ENCODE assay signal across 28 mouse cellular contexts in genomic region chr9:86658347-86658746, GRCm38 (mm10). TPM values are rescaled to one million over a fixed set of nuclear protein-coding genes. Genes with fewer than 3 reads are reported as not detected.
DNase-seq lines count a peak whose midpoint lies in the region; ATAC-seq lines count a peak whose summit lies in the region.
"Had no signal": no experiment of that assay in that cellular context is flagged by ENCODE, and none has a peak within 500 bp of the region (broad histone marks: within the 10 kb centered on the region; RNA-seq: fewer than 3 reads in every experiment).

No protein-coding gene starts in this region.

- H3K4me2 ChIP-seq in neural tube, embryonic 15.5 days, result no peak overlapping the region
- H3K4me2 ChIP-seq in limb, embryonic 12.5 days, result no peak overlapping the region
- H3K4me2 ChIP-seq: embryonic facial prominence, embryonic 13.5 days; forebrain, embryonic 12.5 days; heart, embryonic 12.5 days; hindbrain, embryonic 12.5 days; limb, embryonic 15.5 days; liver, embryonic 15.5 days; midbrain, embryonic 15.5 days had no signal

- H3K4me1 ChIP-seq in neural tube, embryonic 15.5 days, result no peaks in the 10 kb centered on the region
- H3K4me1 ChIP-seq in limb, embryonic 12.5 days (replicated peaks), result peaks cover 4% of the 10 kb centered on the region
- H3K4me1 ChIP-seq: embryonic facial prominence, embryonic 13.5 days; forebrain, embryonic 12.5 days; heart, embryonic 12.5 days; hindbrain, embryonic 12.5 days; limb, embryonic 15.5 days; liver, embryonic 15.5 days; midbrain, embryonic 15.5 days had no signal

- no peak for ATAC-seq in neural tube, embryonic 15.5 days (ENCODE audit: low FRiP score)
- ATAC-seq in limb, embryonic 12.5 days (ENCODE audit: insufficient number of reproducible peaks, insufficient read depth, low FRiP score, low TSS enrichment, low read depth), result peak; percentile 68; the same call in 1 of the 2 replicates
- ATAC-seq: midbrain, embryonic 15.5 days had no signal

- no peaks in the 10 kb centered on the region for H3K36me3 ChIP-seq in neural tube, embryonic 15.5 days
- H3K36me3 ChIP-seq in limb, embryonic 12.5 days, result no peaks in the 10 kb centered on the region
- H3K36me3 ChIP-seq: embryonic facial prominence, embryonic 13.5 days; forebrain, embryonic 12.5 days; heart, embryonic 12.5 days; hindbrain, embryonic 12.5 days; limb, embryonic 15.5 days; liver, embryonic 15.5 days; midbrain, embryonic 15.5 days had no signal

- no peaks in the 10 kb centered on the region for H3K9me3 ChIP-seq in neural tube, embryonic 15.5 days (replicated peaks)
- H3K9me3 ChIP-seq in limb, embryonic 12.5 days, result 0 out of 2 replicates have a peak, but pooled peaks cover 2% of the 10 kb centered on the region
- H3K9me3 ChIP-seq: heart, embryonic 12.5 days; limb, embryonic 15.5 days; liver, embryonic 15.5 days; midbrain, embryonic 15.5 days had no signal

- H3K9ac ChIP-seq in neural tube, embryonic 15.5 days (replicated peaks), result no peak overlapping the region
- H3K9ac ChIP-seq in limb, embryonic 12.5 days (replicated peaks), result no peak overlapping the region
- H3K9ac ChIP-seq: embryonic facial prominence, embryonic 13.5 days; forebrain, embryonic 12.5 days; heart, embryonic 12.5 days; hindbrain, embryonic 12.5 days; limb, embryonic 15.5 days; liver, embryonic 15.5 days; midbrain, embryonic 15.5 days had no signal

- no peaks in the 10 kb centered on the region for H3K27me3 ChIP-seq in neural tube, embryonic 15.5 days (replicated peaks)
- no peaks in the 10 kb centered on the region for H3K27me3 ChIP-seq in limb, embryonic 12.5 days
- H3K27me3 ChIP-seq: embryonic facial prominence, embryonic 13.5 days; forebrain, embryonic 12.5 days; heart, embryonic 12.5 days; hindbrain, embryonic 12.5 days; limb, embryonic 15.5 days; liver, embryonic 15.5 days; midbrain, embryonic 15.5 days had no signal

- peak; percentile 69 for DNase-seq in gastrocnemius, adult 18-20 months (ENCODE audit: low spot score)
- DNase-seq in gastrocnemius, postnatal 10 days, result no peak
- DNase-seq in neural tube, embryonic 10.5 days (ENCODE audit: extremely low spot score, low spot score), result peak; percentile 29
- DNase-seq in thymus, postnatal 4 days, result no peak
- DNase-seq in left cerebral cortex, postnatal 14 days (ENCODE audit: low spot score in 2 of 2), result no peak
- DNase-seq in T-cell, adult 2 months (ENCODE audit: low spot score), result no peak
- DNase-seq: adrenal gland, postnatal 36 days; cerebellum, adult 9-10 months; heart, postnatal 10 days; kidney, adult 2 months; layer of hippocampus, adult 9-11 months; lung, postnatal 4 days; right cerebral cortex, adult 18-20 months; thymus, adult 2 months had no signal

- no peak overlapping the region for H3K4me3 ChIP-seq in neural tube, embryonic 15.5 days (replicated peaks)
- no peak overlapping the region for H3K4me3 ChIP-seq in limb, embryonic 12.5 days (replicated peaks)
- H3K4me3 ChIP-seq: embryonic facial prominence, embryonic 13.5 days; erythroblast, embryonic 14.5 days; forebrain, embryonic 12.5 days; heart, embryonic 12.5 days; hindbrain, embryonic 12.5 days; left cerebral cortex, adult 2 months; limb, embryonic 15.5 days; liver, embryonic 15.5 days; midbrain, embryonic 15.5 days had no signal

- intact Hi-C loops in left cerebral cortex, postnatal 14 days (cut with DNase I), result no loop called here

- no peak overlapping the region for H3K27ac ChIP-seq in neural tube, embryonic 15.5 days (replicated peaks)
- no peak overlapping the region for H3K27ac ChIP-seq in limb, embryonic 12.5 days
- H3K27ac ChIP-seq: embryonic facial prominence, embryonic 13.5 days; forebrain, embryonic 12.5 days; hindbrain, embryonic 12.5 days; kidney, postnatal 0 days; left cerebral cortex, adult 2 months; limb, embryonic 15.5 days; liver, embryonic 15.5 days; midbrain, embryonic 15.5 days; stomach, postnatal 0 days had no signal

- WGBS in neural tube, embryonic 15.5 days, result 91% methylated on average over 4 of the region's 4 CpGs
- 67% methylated on average over 4 of the region's 4 CpGs for WGBS in limb, embryonic 12.5 days

RNA-seq across cellular contexts. Expression of gene Me1, which starts 37.4 kb away (rescaled TPM):
- total RNA-seq in gastrocnemius, adult 18-20 months (2021), result 100 to 1,000 TPM; 189 to 224 TPM
- 10 to 100 TPM; 40.0 to 41.5 TPM for total RNA-seq in gastrocnemius, postnatal 10 days (2021)
- 47.1 and 54.1 TPM in 2 replicates for polyA plus RNA-seq in neural tube, embryonic 15.5 days (2015; fragmentation: Nextera tagmentation; extraction: Ambion mirVana)
- polyA plus RNA-seq in limb, embryonic 12.5 days (2016; fragmentation: Nextera tagmentation; extraction: Ambion mirVana), result 16.8 TPM in 2 replicates
- 10 to 100 TPM; 54.6 to 58.3 TPM for total RNA-seq in left cerebral cortex, postnatal 14 days (2021)
- total RNA-seq: granulocyte monocyte progenitor cell, adult 5-6 weeks had no signal

Comparison
In these comparisons a context has a peak if more than half of its experiments do, and no peak if none do; other contexts are left out.
1. DNase-seq: peak in gastrocnemius, adult 18-20 months (single experiment) and neural tube, embryonic 10.5 days (single experiment); none in gastrocnemius, postnatal 10 days (single experiment), thymus, postnatal 4 days (single experiment), left cerebral cortex, postnatal 14 days (0 of 2) and T-cell, adult 2 months (single experiment).